Mouse (Mus musculus) layer of hippocampus, postnatal 14 days (tissue): ENCODE data around the gene Slit3. TPM values are rescaled to one million over a fixed set of nuclear protein-coding genes. Genes with fewer than 3 reads are reported as not detected.

ENCODE experiments used
- DNase-seq, 2 experiments: peaks; one replicate each; pipeline ENCODE4 v3.0.0; 2021 to 2022; ENCODE audit warnings: low spot score in 2 of 2, mixed read lengths in 1 of 2
- total RNA-seq, 2 experiments: library from RNA; stranded (reverse); gene quantifications; 2 replicates each; pipeline ENCODE4 v1.2.3; 2021

The Slit3 gene
- total RNA-seq, 2 experiments from 2014 or later, result 109 to 110 TPM

DNA sequence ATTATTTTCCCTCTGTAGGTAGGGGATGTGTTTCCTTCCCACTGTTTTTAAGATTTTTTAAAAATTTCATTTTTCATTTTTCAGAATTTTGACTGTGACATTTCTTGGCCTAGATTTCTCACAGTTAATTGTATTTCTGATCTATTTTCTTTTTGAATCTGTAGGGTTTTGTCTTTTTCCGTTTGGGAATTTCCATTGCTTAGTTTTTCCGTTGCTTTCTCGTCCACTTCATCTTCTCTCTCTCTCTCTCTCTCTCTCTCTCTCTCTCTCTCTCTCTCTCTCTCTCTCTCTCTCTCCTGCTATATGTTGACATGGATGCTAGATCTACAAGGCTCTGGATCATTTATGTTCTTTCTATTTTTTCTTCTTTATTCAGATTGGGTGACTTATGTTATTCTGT is 143.7 kb downstream of the Slit3 start:
- no peak for DNase-seq

DNA sequence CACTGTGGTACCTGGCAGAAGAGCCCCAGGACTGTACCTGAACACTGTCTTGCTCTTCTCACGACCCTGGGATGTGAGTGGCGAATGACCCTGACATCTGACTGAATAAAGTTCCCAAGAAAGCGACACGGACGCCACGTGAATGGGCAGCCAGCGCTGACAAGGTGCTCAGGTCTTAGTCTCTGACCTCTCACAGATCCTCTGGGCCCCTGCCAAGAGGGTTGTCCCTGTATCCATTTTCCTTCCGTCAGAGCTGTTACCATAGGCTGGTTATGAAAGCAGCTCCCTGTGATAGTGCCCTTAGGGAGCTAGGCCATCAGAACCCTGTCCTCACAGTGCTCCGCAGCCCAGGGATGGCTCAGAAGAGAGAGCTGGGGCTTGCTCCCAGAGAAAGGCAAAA is 149.4 kb downstream of the Slit3 start:
- DNase-seq, result no peak

DNA sequence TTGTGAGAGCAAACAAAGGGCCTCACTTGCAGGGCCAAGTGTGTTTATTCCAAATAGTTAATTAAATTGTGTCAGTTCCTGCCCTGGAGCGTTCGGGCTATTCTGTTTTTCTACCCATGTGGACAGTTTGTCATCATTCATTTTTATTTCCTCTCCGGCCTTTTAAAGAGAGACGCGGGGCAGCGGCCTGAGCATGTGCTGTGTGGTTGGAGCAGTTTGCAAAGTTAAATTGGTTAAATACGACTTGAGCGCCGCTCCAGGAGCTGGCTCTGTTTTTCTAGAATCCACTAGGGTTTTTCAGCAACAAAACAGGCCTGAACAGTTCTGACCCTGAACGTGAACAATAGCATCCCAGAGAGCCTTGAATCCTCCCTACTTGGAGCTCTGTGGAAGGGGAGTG is 152.4 kb downstream of the Slit3 start:
- no peak for DNase-seq

DNA sequence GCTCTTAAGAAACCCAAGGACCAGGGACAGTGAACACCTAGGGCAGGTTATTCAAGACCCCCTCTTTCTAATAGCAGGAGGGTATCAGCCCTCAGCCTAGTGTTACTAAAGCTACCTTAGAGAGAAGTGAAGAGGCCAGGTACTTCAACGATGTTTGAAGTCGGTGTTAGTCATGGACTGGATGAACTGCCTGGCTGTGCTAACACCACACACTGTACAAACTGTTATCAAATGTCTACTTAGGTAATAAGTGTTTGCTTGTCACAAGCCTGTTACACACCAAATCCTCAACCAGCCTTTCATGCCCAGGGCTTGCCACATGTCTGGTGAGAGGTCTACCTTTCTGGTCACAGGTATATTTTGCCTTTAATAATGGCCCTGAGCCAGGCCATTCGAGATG is 153.0 kb downstream of the Slit3 start:
- no peak for DNase-seq

DNA sequence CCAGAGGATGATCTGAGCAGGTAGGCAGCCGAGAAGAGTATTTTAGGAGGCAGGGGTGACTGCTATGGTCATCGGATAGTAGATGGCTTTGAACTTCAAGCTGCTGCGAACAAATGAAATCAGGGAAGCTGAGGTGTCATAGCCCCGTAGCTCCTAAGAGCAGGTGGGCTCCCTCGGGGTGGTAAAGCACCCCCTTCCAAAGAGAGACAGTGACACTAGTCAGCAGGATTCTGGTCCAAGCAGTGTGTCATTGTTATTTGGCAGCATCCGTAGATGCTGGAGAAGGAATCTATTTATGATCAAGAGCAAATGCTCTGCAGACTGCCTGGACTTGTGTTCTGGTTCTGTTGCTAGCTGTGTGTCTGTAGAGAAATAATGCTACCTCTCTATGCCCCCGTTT is 154.3 kb downstream of the Slit3 start:
- peak in 1 of 2 experiments; percentile 50 for DNase-seq

DNA sequence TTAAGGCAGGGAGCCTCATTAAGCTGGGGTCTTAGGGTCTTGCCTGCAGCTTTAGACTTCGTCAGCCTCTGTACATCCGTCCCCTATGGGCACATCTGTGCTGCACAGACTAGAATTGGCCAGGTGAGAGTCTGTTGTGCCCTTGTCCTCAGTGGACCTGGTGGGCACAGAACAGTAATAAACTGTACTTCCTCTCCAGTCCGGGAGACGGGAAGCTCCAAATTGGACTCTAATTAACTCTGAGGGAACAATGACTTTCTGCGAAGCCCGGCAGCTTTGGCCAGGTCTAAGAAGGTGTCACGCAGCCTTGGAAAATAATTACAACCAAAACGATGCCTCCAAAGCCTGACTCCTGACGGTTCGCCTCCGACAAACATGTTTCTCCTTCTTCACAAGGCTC is 155.0 kb downstream of the Slit3 start:
- no peak for DNase-seq

DNA sequence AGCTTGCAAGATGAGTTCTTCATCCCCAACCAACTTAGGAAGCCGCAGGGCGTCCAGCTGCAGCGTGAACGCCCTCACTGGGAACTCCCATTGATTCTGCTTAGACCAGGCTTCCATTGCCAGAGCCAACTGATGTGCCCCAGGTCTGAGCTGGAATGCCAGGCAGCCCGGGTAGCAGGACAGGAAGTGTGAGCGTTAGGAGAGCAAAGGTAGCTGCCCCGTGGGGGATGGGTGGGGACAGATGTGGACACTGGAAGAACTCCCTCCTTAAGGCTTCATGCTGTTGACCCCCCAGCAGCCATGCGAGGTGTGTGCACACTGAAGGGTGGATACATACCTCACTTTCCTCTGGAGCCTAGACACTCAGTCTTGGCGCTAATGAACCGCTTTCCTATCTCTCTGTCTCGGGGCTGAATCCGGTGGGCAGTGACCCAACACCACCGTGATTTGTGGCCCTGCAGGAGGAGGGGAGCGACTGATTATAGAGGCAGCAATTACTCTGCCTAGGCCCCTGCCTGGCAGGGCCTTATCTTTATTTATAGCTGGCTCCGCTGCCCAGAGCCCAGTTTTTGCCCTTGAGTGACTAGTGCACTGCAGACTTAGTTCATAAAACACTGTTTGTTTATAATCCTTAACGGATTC is 157.2 kb downstream of the Slit3 start:
- no peak for DNase-seq

DNA sequence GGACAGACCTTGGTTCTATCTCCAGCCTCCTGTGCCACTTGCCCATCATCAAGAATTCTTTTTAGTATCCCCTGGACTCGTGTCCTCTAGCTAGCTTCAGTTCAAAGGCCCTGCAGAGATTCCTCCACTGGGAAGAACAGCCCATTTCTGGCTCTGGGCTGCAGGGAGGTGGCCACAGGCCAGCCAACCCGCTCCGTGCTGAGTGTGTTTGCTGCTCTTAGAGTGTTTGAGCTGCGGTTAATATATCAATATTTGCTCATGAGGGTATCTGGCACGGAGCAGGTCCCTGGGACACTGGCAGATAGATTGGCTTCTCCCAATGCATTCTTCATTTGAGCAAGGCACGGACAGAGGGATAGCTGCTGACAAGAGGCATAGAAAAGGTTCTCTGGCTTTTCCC is 159.8 kb downstream of the Slit3 start:
- DNase-seq, result no peak

DNA sequence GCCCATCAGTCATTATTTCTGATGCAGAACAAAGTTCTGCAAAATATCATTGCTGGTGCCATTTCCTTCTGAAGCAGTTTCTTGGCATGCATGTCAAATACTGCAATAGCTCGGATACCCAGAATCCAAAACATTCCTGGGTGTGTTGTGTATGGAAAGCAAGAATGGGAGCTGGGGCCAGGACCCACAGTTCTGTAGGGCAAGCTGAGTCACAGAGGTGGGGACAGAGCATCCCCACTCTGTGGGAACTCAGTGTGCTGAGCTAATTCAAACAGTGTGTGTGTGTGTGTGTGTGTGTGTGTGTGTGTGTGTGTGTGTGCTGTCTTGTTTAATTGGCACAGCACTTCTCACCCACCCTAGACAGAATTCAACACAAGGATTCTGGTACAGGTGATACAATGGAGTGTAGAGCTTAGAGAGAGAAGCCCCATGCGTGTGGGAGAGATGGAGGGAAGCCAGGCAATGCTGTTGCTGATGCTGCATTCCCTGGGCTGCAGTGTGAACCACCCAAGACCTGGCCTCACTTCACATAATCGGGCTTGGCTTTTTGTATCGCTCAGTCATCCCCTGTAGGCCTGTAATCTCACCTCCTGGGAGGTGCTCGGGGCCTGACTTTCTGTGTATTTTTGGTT is 161.1 kb downstream of the Slit3 start:
- no peak for DNase-seq

DNA sequence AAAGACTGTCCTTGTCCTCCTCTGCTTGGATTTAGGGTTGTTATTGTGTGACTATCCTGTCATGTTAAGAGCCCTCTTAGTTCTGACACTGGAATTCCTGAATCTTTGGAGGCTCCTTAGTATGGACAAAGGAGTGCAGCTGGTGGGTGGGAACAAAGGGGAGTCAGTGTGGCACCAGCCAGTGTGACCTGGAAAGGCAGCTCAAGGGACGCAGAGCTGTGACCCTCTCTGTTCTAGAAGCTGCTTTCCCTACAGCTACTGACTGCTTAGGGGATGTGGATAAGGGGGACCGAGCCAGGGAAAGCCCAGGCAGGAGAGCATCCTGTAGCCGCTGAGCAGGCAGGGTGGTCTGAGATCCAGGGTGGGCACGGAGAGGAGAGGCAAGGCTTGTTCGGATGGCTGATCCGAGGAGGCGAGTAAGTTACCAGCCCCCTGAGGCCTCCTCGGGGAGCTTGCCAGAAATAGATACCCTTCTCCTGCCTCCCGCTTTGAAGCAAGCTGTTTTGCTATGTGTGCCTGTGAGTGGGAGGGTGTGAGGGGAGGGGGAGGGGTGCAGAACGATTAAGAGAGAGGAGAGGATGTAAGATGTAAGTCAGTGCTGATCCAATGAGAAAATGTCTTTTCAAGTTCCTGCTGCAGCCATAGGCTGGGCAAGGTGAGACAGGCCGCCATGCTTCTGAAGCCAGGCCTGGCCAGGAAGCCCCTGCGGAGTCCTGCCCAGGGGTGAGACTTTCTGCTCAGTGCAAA is 162.0 kb downstream of the Slit3 start:
- peak in 1 of 2 experiments; percentile 41 for DNase-seq

DNA sequence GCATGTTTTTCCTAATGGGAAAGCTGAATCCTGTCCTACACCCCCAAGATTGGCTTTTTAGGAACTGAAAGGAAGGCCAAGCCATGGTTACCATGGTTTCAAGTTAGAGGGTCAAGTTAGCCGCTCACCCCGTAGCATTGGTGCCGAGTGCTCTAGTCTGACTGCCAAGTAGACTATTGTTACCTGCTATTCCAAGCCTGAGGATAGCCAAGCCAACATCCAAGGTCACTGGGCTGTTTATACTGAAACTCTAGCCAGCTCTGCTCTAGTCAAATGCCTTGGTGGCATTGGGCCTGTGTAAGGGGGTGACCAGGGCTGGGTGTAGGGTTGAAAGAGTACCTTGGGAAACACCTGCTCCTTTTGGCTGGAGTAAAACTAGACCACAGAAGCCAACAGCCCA is 162.7 kb downstream of the Slit3 start:
- DNase-seq, result no peak

DNA sequence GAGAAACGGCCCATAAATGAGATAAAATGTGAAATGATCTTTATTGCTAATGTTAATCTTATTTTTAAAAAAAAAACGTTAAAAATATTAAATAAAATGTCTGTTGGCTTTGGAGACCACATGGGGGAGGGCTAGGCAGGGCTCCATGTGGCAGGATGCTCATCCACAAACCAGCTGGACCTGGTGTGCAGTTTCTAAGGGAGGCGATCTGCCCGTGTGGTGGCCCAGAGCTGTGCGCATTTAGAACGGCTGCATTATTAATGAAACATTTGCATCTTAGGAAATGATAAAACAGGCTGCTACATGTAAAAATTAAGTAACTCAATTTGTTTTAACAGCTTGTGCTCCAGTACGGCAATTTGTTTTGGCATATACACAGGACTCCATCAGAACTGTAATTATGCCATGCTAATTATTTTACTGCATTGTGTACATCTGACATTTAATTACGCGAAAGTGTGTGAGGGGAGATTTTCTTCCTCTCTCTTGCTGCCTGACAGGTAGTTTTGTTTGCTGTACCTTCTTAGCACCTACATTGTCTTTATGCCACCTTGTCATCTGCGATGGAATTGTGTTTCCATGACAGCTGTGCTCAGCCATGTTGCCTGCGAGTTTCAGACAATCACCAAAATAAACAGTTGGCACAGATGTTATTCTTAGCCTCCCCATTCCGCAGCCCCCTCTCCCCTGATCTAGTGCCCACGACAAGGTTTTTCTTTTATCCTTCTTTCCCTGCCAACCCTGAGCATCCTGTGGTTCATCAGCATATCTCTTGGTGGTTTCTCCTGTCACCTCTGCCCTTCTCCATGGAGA is 165.8 kb downstream of the Slit3 start:
- DNase-seq, result peak; percentile 49 to 67

DNA sequence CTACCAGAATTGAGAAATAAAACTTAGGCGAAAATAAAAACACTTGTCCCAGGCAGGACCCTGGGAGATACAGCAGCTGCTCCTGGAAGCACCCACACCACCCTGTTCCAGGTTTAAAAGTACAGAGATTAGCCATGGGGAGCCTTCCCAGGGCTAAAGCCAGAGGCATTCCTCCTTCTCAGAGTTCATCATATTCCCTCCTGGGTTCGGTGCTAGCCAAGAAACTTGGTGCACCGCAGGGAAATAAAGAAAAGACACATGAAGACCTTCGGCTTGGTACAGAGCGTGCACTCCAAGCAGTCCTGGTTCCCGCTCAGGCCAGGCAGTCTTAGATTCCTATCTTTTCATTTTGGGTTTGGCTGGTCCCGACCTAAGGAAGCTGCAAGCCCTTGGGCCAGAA is 167.0 kb downstream of the Slit3 start:
- no peak for DNase-seq

DNA sequence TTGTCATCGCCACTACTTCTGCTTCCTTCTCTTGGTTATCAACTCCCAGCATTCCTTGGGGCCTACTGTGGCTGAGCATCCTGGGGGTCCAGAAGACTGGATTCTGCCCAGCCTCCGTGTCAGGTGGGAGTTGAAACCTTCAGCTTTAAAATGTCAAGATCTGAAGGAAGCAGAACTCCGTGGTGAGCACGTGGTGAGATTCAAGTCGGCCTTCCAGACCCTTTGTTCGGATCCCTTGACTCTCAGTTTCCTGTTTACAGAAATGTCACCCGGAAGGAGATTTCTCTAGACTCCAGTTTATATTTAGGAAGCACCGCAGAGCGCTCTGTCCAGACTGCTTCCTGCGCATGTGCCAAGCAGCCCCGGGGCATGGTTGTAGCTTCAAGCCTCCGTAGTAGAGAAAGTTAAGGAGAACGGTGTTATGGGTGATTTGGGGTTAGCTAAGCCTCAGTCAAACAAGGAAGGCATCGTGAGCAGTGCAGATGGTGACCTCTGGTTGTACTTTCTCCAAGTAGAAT is 167.8 kb downstream of the Slit3 start:
- no peak for DNase-seq

DNA sequence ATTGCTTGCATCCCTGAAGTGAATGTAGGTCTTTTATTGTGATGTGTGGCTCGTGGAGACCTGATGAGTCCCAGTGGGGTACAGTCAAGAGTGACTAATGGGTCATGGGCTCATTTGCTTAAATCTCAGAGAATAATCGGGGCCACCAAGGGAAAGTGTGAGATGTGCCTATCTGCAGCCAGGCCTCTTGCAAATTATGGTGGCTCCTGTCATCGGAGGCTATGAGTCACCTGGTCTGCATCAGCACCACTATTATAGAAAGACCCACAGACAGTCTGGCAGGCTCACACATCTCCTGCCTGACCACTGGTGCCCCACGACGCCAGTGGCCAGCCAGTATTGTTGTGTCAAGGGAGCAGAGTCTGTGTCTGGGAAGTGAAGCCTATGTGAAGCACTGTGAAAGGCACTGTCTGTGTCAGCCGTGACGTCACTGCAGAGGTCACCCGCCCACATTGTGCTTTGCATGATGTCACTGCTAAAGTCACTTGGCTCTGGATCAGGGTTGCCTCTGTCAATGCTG is 171.3 kb downstream of the Slit3 start:
- DNase-seq, result no peak

DNA sequence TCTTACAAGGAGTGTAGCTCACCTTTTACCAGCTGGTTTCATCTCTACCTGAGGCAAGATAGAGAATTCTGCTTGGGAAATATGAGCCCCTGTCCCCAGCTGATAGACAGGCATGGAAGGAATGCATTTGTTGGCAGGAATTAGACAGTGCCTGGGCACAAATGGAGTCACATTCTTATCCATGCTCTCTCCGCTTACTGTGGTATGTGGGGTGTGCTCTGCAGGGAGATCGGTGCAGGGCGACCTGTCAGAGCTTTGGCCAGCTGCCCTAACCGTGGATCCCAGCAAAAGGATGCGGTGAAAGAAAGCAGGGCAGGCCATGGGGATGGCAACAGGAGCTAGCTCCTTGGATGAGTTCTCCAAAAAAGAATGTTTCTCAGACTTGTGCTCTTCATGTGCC is 172.2 kb downstream of the Slit3 start:
- DNase-seq, result no peak

DNA sequence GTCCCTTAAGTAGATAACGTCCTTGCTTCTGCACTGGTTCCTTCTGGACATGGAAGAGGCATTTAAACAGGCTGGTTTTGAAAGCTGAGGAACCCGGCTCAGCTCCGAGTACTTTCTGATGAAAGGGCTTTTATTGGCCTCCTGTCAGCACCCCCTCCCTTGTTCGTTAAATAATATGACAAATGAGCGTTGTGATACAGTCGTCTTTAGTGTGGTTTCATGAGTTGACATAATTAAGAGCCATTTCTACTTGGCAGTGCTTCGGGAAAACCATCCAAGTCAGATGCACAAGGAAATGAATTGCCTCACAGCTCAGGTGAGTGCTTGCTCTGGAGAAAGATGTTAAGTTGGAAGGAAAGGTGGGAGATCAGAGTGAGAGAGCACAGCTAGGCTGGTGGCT is 173.6 kb downstream of the Slit3 start:
- no peak for DNase-seq

DNA sequence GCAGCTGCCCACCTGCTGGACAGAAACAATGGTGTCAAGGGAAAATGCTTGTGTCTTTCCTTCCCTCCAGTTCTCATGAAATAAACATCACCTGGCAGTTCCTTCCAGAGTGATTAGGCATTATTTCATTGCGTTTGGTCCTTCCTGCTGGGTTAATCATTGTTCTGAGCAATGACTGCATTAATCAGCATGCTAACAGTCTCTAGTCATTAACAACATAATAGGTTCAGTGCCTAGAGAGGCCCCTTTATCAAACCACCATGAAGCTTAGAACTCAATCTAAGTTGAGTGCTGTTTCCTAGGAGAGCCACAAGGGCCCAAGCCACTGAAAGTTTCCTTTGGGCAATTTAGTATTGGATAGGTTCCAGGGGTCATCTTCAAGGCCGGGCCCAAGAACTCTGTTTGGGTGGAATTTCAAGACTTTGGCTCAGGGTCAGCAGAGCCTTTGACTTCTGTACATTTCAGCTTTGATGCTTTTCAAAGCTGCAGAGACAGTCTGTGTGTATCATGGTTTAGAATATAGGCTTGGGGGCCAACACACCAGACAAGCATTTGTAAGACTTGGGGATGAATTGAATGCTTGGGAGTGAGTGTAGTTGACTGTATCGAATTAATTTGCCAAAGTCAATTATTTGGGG is 174.3 kb downstream of the Slit3 start:
- DNase-seq, result no peak

DNA sequence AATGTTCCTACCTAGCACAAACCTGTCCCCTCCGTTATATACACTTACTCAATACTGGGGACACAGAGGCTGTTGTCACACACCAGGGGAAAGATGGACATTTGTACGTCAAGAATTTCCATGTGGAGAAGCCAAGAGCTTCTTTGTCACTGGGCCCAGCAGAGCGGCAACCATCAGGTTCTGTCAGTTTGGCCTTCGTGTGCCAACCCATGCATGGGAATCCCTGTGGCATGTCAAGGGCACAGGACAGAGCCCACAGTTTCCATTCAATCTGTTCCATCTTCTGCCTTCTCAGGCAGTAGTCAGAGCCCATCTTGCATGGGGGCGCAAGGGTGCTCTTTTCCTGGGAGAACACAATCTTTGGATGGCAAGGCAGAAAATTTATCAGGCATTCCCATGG is 175.8 kb downstream of the Slit3 start:
- DNase-seq, result no peak

DNA sequence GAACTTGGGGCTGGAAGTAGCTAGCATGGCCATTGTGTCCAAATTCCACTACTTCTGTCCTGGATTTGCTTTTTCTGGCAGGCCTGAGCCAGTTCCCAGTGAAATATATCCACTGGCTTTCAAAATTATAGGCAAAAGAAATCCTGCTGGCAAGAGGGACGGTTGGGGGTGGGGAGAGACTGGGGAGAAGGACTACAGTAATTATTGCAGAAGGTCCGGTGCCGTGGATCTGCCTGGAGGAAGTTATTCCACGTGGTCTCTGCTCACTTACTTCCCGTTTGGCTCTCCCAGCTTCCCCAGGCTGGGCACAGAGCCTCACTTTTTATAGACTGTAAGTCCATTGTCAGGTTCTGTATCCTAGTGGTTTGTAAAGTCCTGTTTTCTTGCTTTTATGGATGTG is 176.3 kb downstream of the Slit3 start:
- DNase-seq, result no peak

DNA sequence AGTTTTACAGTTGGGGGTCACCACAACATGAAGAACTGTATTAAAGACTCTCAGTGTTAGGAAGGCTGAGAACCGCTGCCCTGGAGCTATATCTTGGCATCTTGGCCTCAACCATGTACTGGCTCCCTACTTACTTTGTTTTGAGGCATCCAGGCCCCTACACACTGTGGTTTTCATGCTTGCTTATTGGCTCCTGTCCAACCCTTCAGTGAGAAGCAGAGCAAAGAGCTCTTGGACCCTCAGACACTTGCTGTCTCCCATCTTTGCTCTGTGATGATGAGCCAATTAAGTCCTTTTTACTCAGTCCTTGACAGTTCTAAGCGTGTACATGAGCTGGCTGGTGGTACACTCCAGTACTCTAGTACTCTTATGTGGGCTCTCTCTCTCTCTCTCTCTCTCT is 177.5 kb downstream of the Slit3 start:
- DNase-seq, result no peak
